Mouse (Mus musculus): ENCODE data around the gene Rcn3. TPM values are rescaled to one million over a fixed set of nuclear protein-coding genes. Genes with fewer than 3 reads are reported as not detected.

Gene Rcn3
- polyA plus RNA-seq (2021; fragmentation: Nextera tagmentation): 26.1 and 29.3 TPM in 2 replicates
- long read RNA-seq, experiment 1, transcript Rcn3-201 (7 exons, 1,462 nt): minor isoform, 12 of 39 reads
- long read RNA-seq, experiment 1, transcript Rcn3-206 (2 exons, 589 nt): major isoform, 16 of 39 reads
- long read RNA-seq, experiment 1, transcript Rcn3-208 (7 exons, 1,453 nt): minor isoform, 7 of 39 reads
- long read RNA-seq, experiment 1, partial matches to known transcripts: 2 of 39 reads
- long read RNA-seq, experiment 1, other reads (novel, unspliced or antisense): 2 of 39 reads
- long read RNA-seq, experiment 2, transcript Rcn3-208 (7 exons, 1,453 nt): minor isoform, 12 of 40 reads
- long read RNA-seq, experiment 2, transcript Rcn3-201 (7 exons, 1,462 nt): major isoform, 18 of 40 reads
- long read RNA-seq, experiment 2, partial matches to known transcripts: 1 of 40 reads
- long read RNA-seq, experiment 2, other reads (novel, unspliced or antisense): 9 of 40 reads

GRCm38 (mm10) chr7:45092048-45092447 lies at the start of gene Rcn3:
Rcn3 (minus strand) TSS chr7:45092221.

GRCm38 (mm10) chr7:45135993-45136567 lies 44.1 kb upstream of the Rcn3 start, which contains the start of the genes Gm45713 and Flt3l:
Gm45713 (minus strand) TSS chr7:45136231.
Flt3l (minus strand) TSS chr7:45136432.

GRCm38 (mm10) chr7:45128624-45129246 lies 36.7 kb upstream of the Rcn3 start, which contains the start of gene Rpl13a:
Rpl13a (minus strand) TSS chr7:45128761.

GRCm38 (mm10) chr7:45124224-45125143 lies 32.5 kb upstream of the Rcn3 start, which contains the start of gene Rps11:
Rps11 (minus strand) TSS chr7:45124439.

GRCm38 (mm10) chr7:45103652-45104180 lies 11.7 kb upstream of the Rcn3 start, which contains the start of gene Fcgrt:
Fcgrt (minus strand) TSS chr7:45103851.

GRCm38 (mm10) chr7:45062239-45062835 lies 29.7 kb downstream of the Rcn3 start, which contains the start of the genes Nosip and Prrg2:
Nosip (plus strand) TSS chr7:45062429.
Prrg2 (minus strand) TSS chr7:45062677.

GRCm38 (mm10) chr7:45052862-45053116 lies 39.2 kb downstream of the Rcn3 start, which contains the start of gene Prr12:
Prr12 (minus strand) TSS chr7:45052881.

Small RNA genes lying within 50 kb of the gene (microRNA-seq; reads per million reads assigned to microRNA genes)
- gene Mir150 (2,110 reads per million, percentile 88 among the genes with 10 or more reads in this experiment), gene Mir5121 (9.2 reads per million, percentile 30 among the genes with 10 or more reads in this experiment)

Other genes with a start within 250 kb of the Rcn3 start
- gene Akt1s1, start 243.2 kb downstream of the Rcn3 start, polyA plus RNA-seq (2021; fragmentation: Nextera tagmentation): 30.7 and 33.9 TPM in 2 replicates
- gene Tbc1d17, start 243.1 kb downstream of the Rcn3 start, polyA plus RNA-seq (2021; fragmentation: Nextera tagmentation): 57.9 and 60.7 TPM in 2 replicates
- gene Pnkp, start 235.1 kb downstream of the Rcn3 start, polyA plus RNA-seq (2021; fragmentation: Nextera tagmentation): 27.8 and 30.3 TPM in 2 replicates
- gene Ptov1, start 222.4 kb downstream of the Rcn3 start, polyA plus RNA-seq (2021; fragmentation: Nextera tagmentation): 147 and 187 TPM in 2 replicates
- gene Med25, start 199.5 kb downstream of the Rcn3 start, polyA plus RNA-seq (2021; fragmentation: Nextera tagmentation): 143 and 184 TPM in 2 replicates
- 12.1 TPM in 2 replicates for gene Fuz, start 196.1 kb downstream of the Rcn3 start, polyA plus RNA-seq (2021; fragmentation: Nextera tagmentation)
- gene Ap2a1, start 162.7 kb downstream of the Rcn3 start, polyA plus RNA-seq (2021; fragmentation: Nextera tagmentation): 34.8 and 42.1 TPM in 2 replicates
- gene Tsks, start 149.0 kb downstream of the Rcn3 start, polyA plus RNA-seq (2021; fragmentation: Nextera tagmentation): 0.28 and 0.35 TPM in 2 replicates
- gene Cpt1c, start 117.4 kb downstream of the Rcn3 start, polyA plus RNA-seq (2021; fragmentation: Nextera tagmentation): 86.2 and 86.7 TPM in 2 replicates
- gene Prmt1, start 105.7 kb downstream of the Rcn3 start, polyA plus RNA-seq (2021; fragmentation: Nextera tagmentation): 6.7 and 7.4 TPM in 2 replicates
- gene Irf3, start 94.6 kb downstream of the Rcn3 start, polyA plus RNA-seq (2021; fragmentation: Nextera tagmentation): 10.7 and 12.0 TPM in 2 replicates
- 1.6 and 2.6 TPM in 2 replicates for gene Bcl2l12, start 93.5 kb downstream of the Rcn3 start, polyA plus RNA-seq (2021; fragmentation: Nextera tagmentation)
- 63.8 and 108 TPM in 2 replicates for gene Scaf1, start 75.9 kb downstream of the Rcn3 start, polyA plus RNA-seq (2021; fragmentation: Nextera tagmentation)
- 3.8 and 4.0 TPM in 2 replicates for gene Rras, start 74.3 kb downstream of the Rcn3 start, polyA plus RNA-seq (2021; fragmentation: Nextera tagmentation)
- gene Prr12, start 39.3 kb downstream of the Rcn3 start, polyA plus RNA-seq (2021; fragmentation: Nextera tagmentation): 4.7 and 5.4 TPM in 2 replicates
- gene Nosip, start 29.8 kb downstream of the Rcn3 start, polyA plus RNA-seq (2021; fragmentation: Nextera tagmentation): 36.0 and 41.3 TPM in 2 replicates
- gene Prrg2, start 29.5 kb downstream of the Rcn3 start, polyA plus RNA-seq (2021; fragmentation: Nextera tagmentation): 9.2 and 10.8 TPM in 2 replicates
- gene Fcgrt, start 11.6 kb upstream of the Rcn3 start, polyA plus RNA-seq (2021; fragmentation: Nextera tagmentation): 28.3 and 34.8 TPM in 2 replicates
- gene Rps11, start 32.2 kb upstream of the Rcn3 start, polyA plus RNA-seq (2021; fragmentation: Nextera tagmentation): 1,326 and 1,360 TPM in 2 replicates
- 1,601 and 1,782 TPM in 2 replicates for gene Rpl13a, start 36.5 kb upstream of the Rcn3 start, polyA plus RNA-seq (2021; fragmentation: Nextera tagmentation)
- not detected in 2 replicates for gene Gm45713, start 44.0 kb upstream of the Rcn3 start, polyA plus RNA-seq (2021; fragmentation: Nextera tagmentation)
- gene Flt3l, start 44.2 kb upstream of the Rcn3 start, polyA plus RNA-seq (2021; fragmentation: Nextera tagmentation): 0.68 and 1.4 TPM in 2 replicates
- 40.3 and 47.7 TPM in 2 replicates for gene Pih1d1, start 62.1 kb upstream of the Rcn3 start, polyA plus RNA-seq (2021; fragmentation: Nextera tagmentation)
- gene Aldh16a1, start 62.4 kb upstream of the Rcn3 start, polyA plus RNA-seq (2021; fragmentation: Nextera tagmentation): 4.6 and 5.2 TPM in 2 replicates
- gene Slc17a7, start 71.7 kb upstream of the Rcn3 start, polyA plus RNA-seq (2021; fragmentation: Nextera tagmentation): 52.3 and 68.3 TPM in 2 replicates
- not detected in 2 replicates for gene Gfy, start 87.3 kb upstream of the Rcn3 start, polyA plus RNA-seq (2021; fragmentation: Nextera tagmentation)
- gene Pth2, start 88.8 kb upstream of the Rcn3 start, polyA plus RNA-seq (2021; fragmentation: Nextera tagmentation): not detected in 2 replicates
- gene Ccdc155, start 112.7 kb upstream of the Rcn3 start, polyA plus RNA-seq (2021; fragmentation: Nextera tagmentation): 1.2 and 1.4 TPM in 2 replicates
- gene Dkkl1, start 119.9 kb upstream of the Rcn3 start, polyA plus RNA-seq (2021; fragmentation: Nextera tagmentation): 5.1 and 7.3 TPM in 2 replicates
- 0.51 and 0.59 TPM in 2 replicates for gene Tead2, start 123.5 kb upstream of the Rcn3 start, polyA plus RNA-seq (2021; fragmentation: Nextera tagmentation)
- 11.8 and 14.4 TPM in 2 replicates for gene Cd37, start 146.9 kb upstream of the Rcn3 start, polyA plus RNA-seq (2021; fragmentation: Nextera tagmentation)
- gene Slc6a16, start 148.9 kb upstream of the Rcn3 start, polyA plus RNA-seq (2021; fragmentation: Nextera tagmentation): 1.1 and 1.2 TPM in 2 replicates
- not detected in 2 replicates for gene Slc6a21, start 185.3 kb upstream of the Rcn3 start, polyA plus RNA-seq (2021; fragmentation: Nextera tagmentation)
- gene Trpm4, start 241.6 kb upstream of the Rcn3 start, polyA plus RNA-seq (2021; fragmentation: Nextera tagmentation): 10.1 and 12.4 TPM in 2 replicates
- gene Hrc, start 243.1 kb upstream of the Rcn3 start, polyA plus RNA-seq (2021; fragmentation: Nextera tagmentation): not detected in 2 replicates

Measured in layer of hippocampus, adult 6 months (tissue).